In genomic region chr9:42887930-42888329, GRCm38 (mm10) we compare ENCODE assay signal across 21 mouse cellular contexts. TPM values are rescaled to one million over a fixed set of nuclear protein-coding genes. Genes with fewer than 3 reads are reported as not detected.
"Had no signal": no experiment of that assay in that cellular context is flagged by ENCODE, and none has a peak within 500 bp of the region (broad histone marks: within the 10 kb centered on the region; RNA-seq: fewer than 3 reads in every experiment).

No protein-coding gene starts in this region.

- DNase-seq: left cerebral cortex, postnatal 4 days; liver; liver, embryonic 13.5 days; liver, postnatal 0 days; lung, adult 18-20 months; lung, adult 2 months; lung, embryonic 14.5 days; lung, postnatal 10 days; lung, postnatal 14 days; lung, postnatal 36 days; lung, postnatal 4 days; midbrain, embryonic 14.5 days had no signal

- ATAC-seq: liver, embryonic 12.5 days; liver, postnatal 0 days; lung, postnatal 0 days; midbrain, embryonic 13.5 days; midbrain, embryonic 15.5 days; midbrain, embryonic 16.5 days had no signal

RNA-seq across cellular contexts. Expression of gene Grik4, which starts 56.4 kb away (rescaled TPM):
- total RNA-seq: megakaryocyte progenitor cell, adult 5-6 weeks; megakaryocyte, adult 5-6 weeks; megakaryocyte-erythroid progenitor cell, adult 5-6 weeks; monocyte, adult 5-6 weeks had no signal
